Mouse (Mus musculus) C2C12 (cell line): Measurements from ENCODE around the gene Prdm8. TPM values are rescaled to one million over a fixed set of nuclear protein-coding genes. Genes with fewer than 3 reads are reported as not detected.

Source experiments
- H3K27me3 ChIP-seq: one replicate; pipeline ENCODE4 v1.6.1; 2011; ENCODE audit not compliant: control insufficient read depth, insufficient read depth, insufficient read length
- H3K36me3 ChIP-seq: one replicate; pipeline ENCODE4 v1.6.1; 2011; ENCODE audit not compliant: control insufficient read depth, insufficient read depth
- H3K4me3 ChIP-seq: one replicate; pipeline ENCODE4 v1.5.1; 2011; ENCODE audit warnings: mild to moderate bottlenecking, control low read depth; ENCODE audit not compliant: poor library complexity, insufficient read depth, severe bottlenecking
- H3K79me2 ChIP-seq: one replicate; pipeline ENCODE4 v1.6.1; 2011; ENCODE audit not compliant: control insufficient read depth, insufficient read depth
- H3K79me3 ChIP-seq: one replicate; pipeline ENCODE4 v1.6.1; 2011; ENCODE audit warnings: low read depth, control low read depth
- H3ac ChIP-seq: one replicate; pipeline ENCODE3; 2011; ENCODE audit warnings: low read depth; ENCODE audit not compliant: control insufficient read depth, insufficient read length
- CEBPB ChIP-seq: IDR thresholded peaks from one replicate; pipeline ENCODE4 v1.6.1; 2011; ENCODE audit warnings: low read depth, mild to moderate bottlenecking, control low read depth, moderate library complexity
- CTCF ChIP-seq: IDR thresholded peaks from one replicate; pipeline ENCODE4 v1.5.1; 2011; ENCODE audit not compliant: control insufficient read depth, insufficient read depth, insufficient read length
- FOSL1 ChIP-seq: IDR thresholded peaks from one replicate; pipeline ENCODE4 v1.8.0; 2011; ENCODE audit warnings: mild to moderate bottlenecking, low read length; ENCODE audit not compliant: poor library complexity, insufficient read depth, severe bottlenecking
- MAX ChIP-seq: IDR thresholded peaks from one replicate; pipeline ENCODE4 v1.6.1; 2011; ENCODE audit warnings: mild to moderate bottlenecking, control low read depth
- MYOD1 ChIP-seq: IDR thresholded peaks from one replicate; pipeline ENCODE4 v1.6.1; 2011; ENCODE audit warnings: low read depth; ENCODE audit not compliant: control insufficient read depth, insufficient read length
- MYOG ChIP-seq: IDR thresholded peaks from one replicate; pipeline ENCODE4 v1.6.1; 2011; ENCODE audit not compliant: control insufficient read depth, insufficient read length; ENCODE audit errors: extremely low read depth
- USF1 ChIP-seq: IDR thresholded peaks from one replicate; pipeline ENCODE4 v1.6.1; 2011; ENCODE audit warnings: low read depth, mild to moderate bottlenecking, control low read depth, moderate library complexity
- polyA plus RNA-seq: library from polyadenylated mRNA; unstranded; fragments of >200 nt; fragmentation: generic; extraction: Trizol; gene quantifications from one replicate; pipeline ENCODE4 v1.2.1, GENCODE M21; 2012; ENCODE audit warnings: missing spikeins

Gene Prdm8
- polyA plus RNA-seq, 1 experiment: 1.7 TPM

- Histone ChIP-seq H3K27me3 (no peaks in the 10 kb centered on the region), H3K36me3 (no peaks in the 10 kb centered on the region), H3K79me2 (no peaks in the 10 kb centered on the region), H3ac (no peak overlapping the region), H3K79me3 (no peaks in the 10 kb centered on the region), H3K4me3 (no peak overlapping the region)
- TF ChIP-seq CTCF: no peak
- TF ChIP-seq FOSL1: no peak
- no peak for TF ChIP-seq MAX
These were observed 22.5 kb downstream of the Prdm8 start for GRCm38 (mm10) chr5:98189181-98190180.

- Histone ChIP-seq H3K4me3 (no peak overlapping the region), H3K79me2 (no peaks in the 10 kb centered on the region), H3K27me3 (no peaks in the 10 kb centered on the region)
These were observed 25.4 kb downstream of the Prdm8 start for GRCm38 (mm10) chr5:98192295-98192983.

GRCm38 (mm10) chr5:98194959-98195358 is 28.0 kb downstream of the Prdm8 start:
- TF ChIP-seq MYOG (no peak), MAX (no peak), FOSL1 (no peak), USF1 (no peak), CTCF (no peak), MYOD1 (no peak), CEBPB (no peak)
- no peaks in the 10 kb centered on the region for H3K36me3 ChIP-seq
- H3K4me3 ChIP-seq: no peak overlapping the region
- no peaks in the 10 kb centered on the region for H3K79me2 ChIP-seq
- H3K27me3 ChIP-seq: no peaks in the 10 kb centered on the region
- no peaks in the 10 kb centered on the region for H3K79me3 ChIP-seq
- no peak overlapping the region for H3ac ChIP-seq

More at GRCm38 (mm10) chr5:98192295-98192983, 25.4 kb downstream of the Prdm8 start:
- H3ac ChIP-seq: no peak overlapping the region
- TF ChIP-seq CEBPB (no peak), MYOD1 (no peak), MYOG (no peak), FOSL1 (no peak), MAX (no peak), USF1 (no peak), CTCF (no peak)
- no peaks in the 10 kb centered on the region for H3K36me3 ChIP-seq
- H3K79me3 ChIP-seq: no peaks in the 10 kb centered on the region

GRCm38 (mm10) chr5:98198412-98199218 is 31.6 kb downstream of the Prdm8 start:
- Histone ChIP-seq H3K36me3 (no peaks in the 10 kb centered on the region), H3K79me2 (no peaks in the 10 kb centered on the region), H3ac (no peak overlapping the region), H3K79me3 (no peaks in the 10 kb centered on the region), H3K4me3 (no peak overlapping the region), H3K27me3 (no peaks in the 10 kb centered on the region)
- no peak for TF ChIP-seq CTCF
- TF ChIP-seq FOSL1: no peak
- TF ChIP-seq CEBPB: no peak
- no peak for TF ChIP-seq MAX
- no peak for TF ChIP-seq USF1
- no peak for TF ChIP-seq MYOD1
- no peak for TF ChIP-seq MYOG

GRCm38 (mm10) chr5:98199219-98199552 is 32.2 kb downstream of the Prdm8 start:
- H3K36me3 ChIP-seq: no peaks in the 10 kb centered on the region
- no peaks in the 10 kb centered on the region for H3K27me3 ChIP-seq
- no peaks in the 10 kb centered on the region for H3K79me3 ChIP-seq
- no peaks in the 10 kb centered on the region for H3K79me2 ChIP-seq
- no peak overlapping the region for H3ac ChIP-seq
- no peak for TF ChIP-seq MYOG
- no peak for TF ChIP-seq CTCF
- TF ChIP-seq MAX: no peak
- TF ChIP-seq CEBPB: no peak
- no peak for TF ChIP-seq MYOD1
- no peak for TF ChIP-seq USF1
- TF ChIP-seq FOSL1: no peak
- no peak overlapping the region for H3K4me3 ChIP-seq
